Mouse (Mus musculus) ES-Bruce4 (cell line): ENCODE data around the gene Disp1.

Experiments
- CTCF ChIP-seq: IDR thresholded peaks from one replicate; pipeline ENCODE4 v1.8.1; 2011; ENCODE audit warnings: low read depth, low read length
- EP300 ChIP-seq: IDR thresholded peaks from 2 replicates; pipeline ENCODE4 v1.6.1; 2011; ENCODE audit warnings: low read depth, low read length; ENCODE audit not compliant: insufficient read depth
- POLR2A ChIP-seq: IDR thresholded peaks from one replicate; pipeline ENCODE4 v1.8.1; 2011; ENCODE audit warnings: low read length; ENCODE audit not compliant: insufficient read depth

GRCm38 (mm10) chr1:183107476-183107875 is 113.8 kb downstream of the Disp1 start:
- no peak for TF ChIP-seq EP300
- TF ChIP-seq CTCF: no peak
- TF ChIP-seq POLR2A: no peak
